Mouse (Mus musculus) liver, postnatal 0 days (tissue): ENCODE measurements around the gene Sptbn2. TPM values are rescaled to one million over a fixed set of nuclear protein-coding genes. Genes with fewer than 3 reads are reported as not detected.

Experiments
- ATAC-seq: fragments of 200-750 bp; cut with Nextera tagmentation; 2 replicates; pipeline ENCODE4 v1.8.0; 2017; ENCODE audit warnings: mild to moderate bottlenecking, moderate library complexity
- DNase-seq: peaks from one replicate; pipeline ENCODE4 v3.0.0-alpha.2; 2016
- H3K27ac ChIP-seq: fragments of 300-500 bp; sonication (generic); 2 replicates; pipeline ENCODE4 v1.5.1; 2014; ENCODE audit warnings: antibody characterized with exemption, moderate library complexity, mild to moderate bottlenecking, low read depth
- H3K27me3 ChIP-seq: fragments of 300-500 bp; sonication (generic); 2 replicates; pipeline ENCODE4 v1.6.1; 2014; ENCODE audit warnings: low read length, control low read depth, mixed read lengths; ENCODE audit not compliant: insufficient read depth
- H3K36me3 ChIP-seq: fragments of 300-500 bp; sonication (generic); replicated peaks from 2 replicates; pipeline ENCODE4 v1.6.1; 2014; ENCODE audit warnings: mild to moderate bottlenecking, control low read depth, low read length, moderate library complexity, mixed read lengths; ENCODE audit not compliant: insufficient read depth
- H3K4me1 ChIP-seq: fragments of 300-500 bp; sonication (generic); 2 replicates; pipeline ENCODE4 v1.6.1; 2014; ENCODE audit warnings: antibody characterized with exemption, mild to moderate bottlenecking, control low read depth; ENCODE audit not compliant: insufficient read depth
- H3K4me2 ChIP-seq: fragments of 300-500 bp; sonication (generic); 2 replicates; pipeline ENCODE4 v1.6.1; 2014; ENCODE audit warnings: low read depth, mild to moderate bottlenecking, low read length, moderate library complexity, mixed read lengths
- H3K4me3 ChIP-seq: fragments of 300-500 bp; sonication (generic); 2 replicates; pipeline ENCODE4 v1.5.1; 2014; ENCODE audit warnings: low read depth, low read length
- H3K9ac ChIP-seq: fragments of 300-500 bp; sonication (generic); replicated peaks from 2 replicates; pipeline ENCODE4 v1.6.1; 2014; ENCODE audit warnings: mild to moderate bottlenecking, moderate library complexity
- H3K9me3 ChIP-seq: fragments of 300-500 bp; sonication (generic); 2 replicates; pipeline ENCODE4 v1.6.1; 2016; ENCODE audit warnings: mild to moderate bottlenecking, control low read depth, low read length, mixed read lengths
- CTCF ChIP-seq: sonication (generic); IDR thresholded peaks from 2 replicates; pipeline ENCODE4 v1.5.1; 2016; ENCODE audit warnings: antibody characterized with exemption, low read depth
- EP300 ChIP-seq: IDR thresholded peaks from 2 replicates; pipeline ENCODE4 v1.6.1; 2016; ENCODE audit warnings: antibody characterized with exemption, low read depth, mild to moderate bottlenecking
- WGBS: fragments of 180-500 bp; shearing (Covaris S2); extraction: QIAGEN DNeasy Blood & Tissue Kit; methylation state at CpG from one replicate; pipeline ENCODE4 v1.1.7; 2014; ENCODE audit not compliant: insufficient replicate concordance; 5-methylcytosine and 5-hydroxymethylcytosine counted together
- polyA plus RNA-seq: library from polyadenylated mRNA; unstranded; fragments of >200 nt; fragmentation: Nextera tagmentation; extraction: Ambion mirVana; gene quantifications from 2 replicates; pipeline ENCODE4 v1.2.1, GENCODE M21; 2015

Gene Sptbn2
- polyA plus RNA-seq, 1 experiment from 2014 or later, result 0.59 TPM

GRCm38 (mm10) chr19:4711601-4712155 lies 711 bp downstream of the Sptbn2 start:
- H3K4me2 ChIP-seq, result peak overlapping the region; percentile 61
- ATAC-seq, result no peak

GRCm38 (mm10) chr19:4712156-4712780 lies 1.3 kb downstream of the Sptbn2 start:
- Histone ChIP-seq H3K4me2 (peak overlapping the region; percentile 61), H3K36me3 (no peaks in the 10 kb centered on the region), H3K4me1 (peaks cover 9% of the 10 kb centered on the region), H3K27me3 (peaks cover 64% of the 10 kb centered on the region), H3K9ac (no peak overlapping the region), H3K4me3 (peak overlapping the region; percentile 32), H3K9me3 (no peaks in the 10 kb centered on the region), H3K27ac (no peak overlapping the region)
- TF ChIP-seq CTCF (no peak), EP300 (no peak)
- no peak for DNase-seq
- no peak for ATAC-seq
- under 1% methylated on average over 51 of the region's 60 CpGs for WGBS

More at GRCm38 (mm10) chr19:4711601-4712155, 711 bp downstream of the Sptbn2 start:
- no peak for DNase-seq
- 2% methylated on average over 32 of the region's 65 CpGs for WGBS
- no peak for TF ChIP-seq CTCF
- TF ChIP-seq EP300, result no peak
- no peaks in the 10 kb centered on the region for H3K36me3 ChIP-seq
- H3K27ac ChIP-seq, result no peak overlapping the region
- peaks cover 9% of the 10 kb centered on the region for H3K4me1 ChIP-seq
- H3K9me3 ChIP-seq, result no peaks in the 10 kb centered on the region
- H3K27me3 ChIP-seq, result peaks cover 64% of the 10 kb centered on the region
- no peak overlapping the region for H3K9ac ChIP-seq
- peak overlapping the region; percentile 25; the same call in 1 of the 2 replicates for H3K4me3 ChIP-seq

- ATAC-seq (no peak), DNase-seq (no peak)
- no peaks in the 10 kb centered on the region for H3K9me3 ChIP-seq
- H3K27ac ChIP-seq, result no peak overlapping the region
- no peaks in the 10 kb centered on the region for H3K36me3 ChIP-seq
- 28% methylated on average over 13 of the region's 13 CpGs for WGBS
- TF ChIP-seq CTCF (no peak), EP300 (no peak)
- H3K4me1 ChIP-seq, result peaks cover 9% of the 10 kb centered on the region
- H3K4me2 ChIP-seq, result no peak overlapping the region
- H3K27me3 ChIP-seq, result peaks cover 61% of the 10 kb centered on the region
- no peak overlapping the region for H3K9ac ChIP-seq
- H3K4me3 ChIP-seq, result peak overlapping the region; percentile 32; the same call in 1 of the 2 replicates
Observed at GRCm38 (mm10) chr19:4712781-4713526, 2.0 kb downstream of the Sptbn2 start.

- no peak for TF ChIP-seq CTCF
- TF ChIP-seq EP300, result no peak
- Histone ChIP-seq H3K27me3 (peaks cover 57% of the 10 kb centered on the region), H3K4me2 (no peak overlapping the region), H3K36me3 (no peaks in the 10 kb centered on the region), H3K9ac (no peak overlapping the region), H3K4me1 (peaks cover 11% of the 10 kb centered on the region), H3K4me3 (no peak overlapping the region), H3K27ac (no peak overlapping the region), H3K9me3 (no peaks in the 10 kb centered on the region)
- WGBS, result 49% methylated on average over 3 of the region's 3 CpGs
- no peak for ATAC-seq
- DNase-seq, result no peak
Observed at GRCm38 (mm10) chr19:4713886-4714285, 2.9 kb downstream of the Sptbn2 start.

GRCm38 (mm10) chr19:4716756-4717155 lies 5.8 kb downstream of the Sptbn2 start:
- H3K4me3 ChIP-seq, result no peak overlapping the region
- no peak for DNase-seq
- H3K4me2 ChIP-seq, result no peak overlapping the region
- no peaks in the 10 kb centered on the region for H3K9me3 ChIP-seq
- no peak for ATAC-seq
- TF ChIP-seq CTCF, result no peak
- no peak for TF ChIP-seq EP300
- no peak overlapping the region for H3K27ac ChIP-seq
- peaks cover 13% of the 10 kb centered on the region for H3K4me1 ChIP-seq
- H3K27me3 ChIP-seq, result peaks cover 33% of the 10 kb centered on the region
- no peak overlapping the region for H3K9ac ChIP-seq
- H3K36me3 ChIP-seq, result no peaks in the 10 kb centered on the region
- WGBS, result 85% methylated on average over 14 of the region's 14 CpGs

- Histone ChIP-seq H3K4me3 (no peak overlapping the region), H3K4me2 (no peak overlapping the region), H3K4me1 (peaks cover 10% of the 10 kb centered on the region), H3K36me3 (no peaks in the 10 kb centered on the region), H3K9ac (no peak overlapping the region), H3K9me3 (no peaks in the 10 kb centered on the region), H3K27me3 (peaks cover 29% of the 10 kb centered on the region), H3K27ac (no peak overlapping the region)
- DNase-seq (no peak), ATAC-seq (peak; percentile 7; the same call in 1 of the 2 replicates)
- TF ChIP-seq CTCF (no peak), EP300 (no peak)
- WGBS, result 87% methylated on average over 2 of the region's 2 CpGs
Observed at GRCm38 (mm10) chr19:4717281-4717680, 6.3 kb downstream of the Sptbn2 start.
